Mouse (Mus musculus): ENCODE results near the gene Kars.

- TF ChIP-seq GATA1 (IDR thresholded peaks at IDR 0.05; ENCODE audit: borderline replicate concordance, low read length) (no peak), FLI1 (IDR thresholded peaks at IDR 0.05; ENCODE audit: low read length) (no peak)
These were observed 46.1 kb downstream of the Kars start for GRCm38 (mm10) chr8:111964849-111965561.
